Mouse (Mus musculus) spleen, postnatal 14 days (tissue): ENCODE measurements around the gene Chaf1b.
A peak's percentile ranks its signal among the peaks of the same experiment; 100 is the strongest.

ENCODE experiments used
- DNase-seq, 2 experiments: peaks; one replicate each; pipeline ENCODE4 v3.0.0; 2021 to 2022; ENCODE audit warnings: low spot score in 2 of 2

Gene Chaf1b

GRCm38 (mm10) chr16:93912808-93913207, 29.1 kb downstream of the Chaf1b start:
- DNase-seq: no peak

- no peak for DNase-seq
These were observed 30.3 kb downstream of the Chaf1b start for GRCm38 (mm10) chr16:93913881-93914576.

- DNase-seq: peak in 1 of 2 experiments; percentile 56
These were observed 31.7 kb downstream of the Chaf1b start for GRCm38 (mm10) chr16:93915338-93915849.

GRCm38 (mm10) chr16:93917712-93918678, 34.3 kb downstream of the Chaf1b start:
- DNase-seq: peak; percentile 71 to 83

- no peak for DNase-seq
These were observed 35.0 kb downstream of the Chaf1b start for GRCm38 (mm10) chr16:93918679-93919060.

- no peak for DNase-seq
These were observed 35.5 kb downstream of the Chaf1b start for GRCm38 (mm10) chr16:93919189-93919588.

GRCm38 (mm10) chr16:93920673-93921072, 37.0 kb downstream of the Chaf1b start:
- DNase-seq: no peak

GRCm38 (mm10) chr16:93922835-93923389, 39.2 kb downstream of the Chaf1b start:
- no peak for DNase-seq

GRCm38 (mm10) chr16:93923788-93924187, 40.1 kb downstream of the Chaf1b start:
- no peak for DNase-seq

GRCm38 (mm10) chr16:93925684-93926247, 42.1 kb downstream of the Chaf1b start:
- DNase-seq: no peak

- DNase-seq: no peak
These were observed 45.8 kb downstream of the Chaf1b start for GRCm38 (mm10) chr16:93929370-93930032.

- DNase-seq: no peak
These were observed 48.8 kb downstream of the Chaf1b start for GRCm38 (mm10) chr16:93932185-93933168.

GRCm38 (mm10) chr16:93934588-93934987, 50.9 kb downstream of the Chaf1b start:
- no peak for DNase-seq

GRCm38 (mm10) chr16:93935009-93935408, 51.3 kb downstream of the Chaf1b start:
- no peak for DNase-seq

GRCm38 (mm10) chr16:93938400-93938846, 54.7 kb downstream of the Chaf1b start:
- DNase-seq: peak; percentile 24 to 66

- no peak for DNase-seq
These were observed 56.3 kb downstream of the Chaf1b start for GRCm38 (mm10) chr16:93939961-93940360.

- DNase-seq: no peak
These were observed 58.3 kb downstream of the Chaf1b start for GRCm38 (mm10) chr16:93941781-93942567.

- DNase-seq: no peak
These were observed 59.2 kb downstream of the Chaf1b start for GRCm38 (mm10) chr16:93942796-93943502.

- no peak for DNase-seq
These were observed 60.6 kb downstream of the Chaf1b start for GRCm38 (mm10) chr16:93944301-93944700.
